Mouse (Mus musculus): ENCODE measurements at regions not wholly inside any gene's neighbourhood (a gene's known extent, or its start where the extent isn't known, plus 50 kb on each side); places are given as distances from the start of the nearest gene placed in this dataset.
A peak's percentile ranks its signal among the peaks of the same experiment; 100 is the strongest.

DNA sequence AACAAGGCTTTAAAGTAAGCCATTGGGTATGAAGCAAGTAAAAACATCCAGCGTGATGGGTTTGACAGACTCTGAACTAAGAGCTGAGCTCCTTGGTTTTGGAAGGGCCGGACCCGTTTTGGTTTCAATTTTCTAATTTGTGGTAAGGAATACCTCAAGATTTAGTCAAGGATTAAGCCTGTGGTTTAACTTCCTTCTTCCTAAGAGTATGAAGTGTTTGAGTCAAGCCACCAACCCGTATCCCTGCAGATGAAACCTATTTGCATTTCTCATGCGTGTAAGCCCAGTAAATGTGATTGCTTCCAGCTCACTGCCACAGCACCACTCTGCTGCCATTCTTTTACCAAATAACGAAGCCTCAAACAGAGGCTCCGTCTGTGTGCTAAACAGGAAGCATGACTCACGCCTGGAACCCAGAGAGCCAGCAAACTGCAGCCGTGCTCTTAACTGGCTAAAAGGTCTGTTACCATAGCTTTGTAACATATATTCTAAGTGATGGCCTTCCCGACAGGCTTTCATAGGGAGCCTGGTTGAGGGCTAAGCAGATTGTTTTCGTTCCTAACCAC, 149.7 kb downstream of the Etv1 start:
- ATAC-seq (ENCODE audit: low FRiP score), result peak; percentile 66; the same call in 1 of the 2 replicates
- no peaks in the 10 kb centered on the region for H3K27me3 ChIP-seq (ENCODE audit: control insufficient read depth, insufficient read depth, low read length)
- 60% methylated on average over 11 of the region's 11 CpGs for WGBS
- H3K4me1 ChIP-seq (replicated peaks; ENCODE audit: control insufficient read depth, insufficient read depth, low read length), result no peaks in the 10 kb centered on the region
- H3K36me3 ChIP-seq (replicated peaks; ENCODE audit: control insufficient read depth, insufficient read depth), result no peaks in the 10 kb centered on the region
- no peak overlapping the region for H3K27ac ChIP-seq
- H3K4me3 ChIP-seq (replicated peaks; ENCODE audit: low read length), result no peak overlapping the region
- no peak overlapping the region for H3K9ac ChIP-seq
- no peak for DNase-seq (ENCODE audit: low spot score)
- no peak overlapping the region; the same call in 1 of the 2 replicates for H3K4me2 ChIP-seq (replicated peaks)
- H3K9me3 ChIP-seq (ENCODE audit: control insufficient read depth, low read length), result no peaks in the 10 kb centered on the region

DNA sequence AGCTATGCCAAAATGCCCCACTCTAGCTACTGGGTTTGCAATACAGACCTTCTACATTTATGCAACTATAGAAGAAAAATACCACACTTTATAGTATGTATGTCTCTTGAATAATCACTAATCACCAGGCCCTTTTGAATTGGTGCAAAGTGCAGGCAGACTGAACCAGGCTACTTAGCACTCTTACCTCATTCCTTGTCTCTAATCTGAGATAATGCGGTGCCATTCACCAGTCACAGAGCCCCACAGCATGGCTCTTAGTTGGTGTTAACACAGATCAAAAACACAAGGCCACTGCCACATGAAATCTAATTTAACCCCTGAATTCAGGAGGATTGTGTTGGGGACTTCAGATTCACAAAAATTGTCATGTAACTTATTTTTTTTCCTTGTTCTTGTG, 150.5 kb downstream of the Etv1 start:
- Histone ChIP-seq H3K27ac (no peak overlapping the region), H3K4me3 (replicated peaks; ENCODE audit: low read length) (no peak overlapping the region), H3K9me3 (ENCODE audit: control insufficient read depth, low read length) (no peaks in the 10 kb centered on the region), H3K36me3 (replicated peaks; ENCODE audit: control insufficient read depth, insufficient read depth) (no peaks in the 10 kb centered on the region), H3K9ac (no peak overlapping the region), H3K4me2 (replicated peaks) (no peak overlapping the region), H3K4me1 (replicated peaks; ENCODE audit: control insufficient read depth, insufficient read depth, low read length) (no peaks in the 10 kb centered on the region), H3K27me3 (ENCODE audit: control insufficient read depth, insufficient read depth, low read length) (no peaks in the 10 kb centered on the region)
- ATAC-seq (ENCODE audit: low FRiP score), result no peak
- DNase-seq (ENCODE audit: low spot score), result no peak
- 71% methylated on average over 1 of the region's 1 CpGs for WGBS

DNA sequence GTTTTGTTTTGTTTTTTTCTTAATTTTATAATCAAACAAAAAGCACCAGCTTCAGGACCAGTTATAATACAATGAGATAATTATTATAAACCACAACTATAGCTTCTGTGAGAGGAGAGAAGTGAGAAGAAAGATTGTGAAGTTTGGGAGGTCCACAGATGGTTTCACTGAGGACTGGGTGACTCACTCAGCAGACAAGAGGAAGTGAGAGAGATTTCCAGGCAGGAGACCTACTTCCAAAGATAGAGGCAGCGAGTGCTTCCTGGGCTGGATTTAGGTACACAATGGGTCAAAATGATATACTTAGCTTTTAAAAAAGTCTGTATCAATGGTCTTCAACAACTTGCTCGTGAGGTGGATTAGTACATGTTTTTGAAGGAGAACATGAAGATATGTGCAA, 152.6 kb downstream of the Etv1 start:
- H3K4me2 ChIP-seq (replicated peaks), result no peak overlapping the region
- no peak overlapping the region for H3K4me3 ChIP-seq (replicated peaks; ENCODE audit: low read length)
- WGBS, result 90% methylated on average over 2 of the region's 2 CpGs
- no peaks in the 10 kb centered on the region for H3K36me3 ChIP-seq (replicated peaks; ENCODE audit: control insufficient read depth, insufficient read depth)
- H3K9me3 ChIP-seq (ENCODE audit: control insufficient read depth, low read length), result no peaks in the 10 kb centered on the region
- H3K27ac ChIP-seq, result no peak overlapping the region
- H3K4me1 ChIP-seq (replicated peaks; ENCODE audit: control insufficient read depth, insufficient read depth, low read length), result no peaks in the 10 kb centered on the region
- no peaks in the 10 kb centered on the region for H3K27me3 ChIP-seq (ENCODE audit: control insufficient read depth, insufficient read depth, low read length)
- DNase-seq (ENCODE audit: low spot score) (no peak), ATAC-seq (ENCODE audit: low FRiP score) (no peak)
- H3K9ac ChIP-seq, result no peak overlapping the region

DNA sequence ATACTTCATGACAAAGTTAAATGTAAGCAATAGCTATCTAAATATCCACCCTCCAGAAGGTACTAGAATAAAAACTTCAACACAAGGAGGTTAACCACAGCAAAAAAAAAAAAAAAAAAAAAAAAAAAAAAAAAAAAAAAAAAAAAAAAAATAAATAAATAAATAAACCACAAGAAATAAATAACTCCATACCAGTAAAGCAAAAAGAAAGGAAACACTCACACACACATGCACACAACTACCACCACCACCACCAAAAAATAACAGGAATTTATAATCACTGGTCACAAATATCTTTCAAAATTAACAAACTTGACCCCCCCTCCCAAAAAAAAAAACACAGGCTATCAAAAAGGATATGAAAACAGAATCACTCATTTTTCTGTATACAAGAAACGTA, 180.4 kb downstream of the Etv1 start:
- no peak overlapping the region for H3K9ac ChIP-seq
- WGBS, result 71% methylated on average over 1 of the region's 1 CpGs
- H3K27me3 ChIP-seq (ENCODE audit: control insufficient read depth, insufficient read depth, low read length), result no peaks in the 10 kb centered on the region
- no peaks in the 10 kb centered on the region for H3K4me1 ChIP-seq (replicated peaks; ENCODE audit: control insufficient read depth, insufficient read depth, low read length)
- no peak overlapping the region for H3K4me2 ChIP-seq (replicated peaks)
- H3K9me3 ChIP-seq (ENCODE audit: control insufficient read depth, low read length), result no peaks in the 10 kb centered on the region
- H3K36me3 ChIP-seq (replicated peaks; ENCODE audit: control insufficient read depth, insufficient read depth), result no peaks in the 10 kb centered on the region
- no peak for DNase-seq (ENCODE audit: low spot score)
- no peak for ATAC-seq (ENCODE audit: low FRiP score)
- H3K4me3 ChIP-seq (replicated peaks; ENCODE audit: low read length), result no peak overlapping the region
- H3K27ac ChIP-seq, result no peak overlapping the region

DNA sequence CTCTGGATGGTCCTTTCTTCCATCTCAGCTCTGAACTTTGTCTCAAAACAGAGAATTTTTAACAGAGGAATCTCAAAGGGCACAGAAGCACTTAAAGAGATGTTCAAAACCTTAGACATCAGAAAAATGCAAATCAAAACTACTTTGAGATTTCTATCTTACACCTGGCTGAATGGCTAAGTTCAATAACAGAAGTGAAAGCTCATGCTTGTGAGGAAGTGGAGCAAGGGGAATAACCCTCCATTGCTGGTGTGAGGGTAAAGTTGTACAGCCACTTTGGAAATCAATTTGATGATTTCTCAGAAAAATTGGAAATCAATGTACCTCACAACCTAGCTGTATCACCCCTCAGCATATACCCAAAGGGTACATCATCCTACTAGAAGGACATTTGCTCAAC, 183.1 kb downstream of the Etv1 start:
- H3K27ac ChIP-seq, result no peak overlapping the region
- no peaks in the 10 kb centered on the region for H3K27me3 ChIP-seq (ENCODE audit: control insufficient read depth, insufficient read depth, low read length)
- H3K4me2 ChIP-seq (replicated peaks), result no peak overlapping the region

DNA sequence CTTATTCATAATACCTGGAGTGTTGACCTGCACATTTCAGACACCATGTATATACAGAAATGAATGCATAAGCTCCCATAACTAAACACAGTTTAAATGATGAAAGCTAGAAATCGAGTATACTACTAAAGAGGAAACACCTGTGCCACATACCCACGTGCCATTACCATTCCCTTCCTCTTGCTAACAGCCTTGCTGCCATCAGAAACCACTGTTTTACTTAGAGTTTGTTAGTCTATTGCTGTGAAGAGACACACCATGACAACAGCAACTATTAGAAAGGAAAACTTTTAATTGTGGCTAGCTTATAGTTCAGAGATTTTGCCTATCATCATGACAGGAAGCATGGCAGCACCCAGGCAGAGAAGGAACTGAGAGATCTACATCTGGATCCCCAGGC, 191.2 kb downstream of the Etv1 start:
- DNase-seq (ENCODE audit: low spot score), result no peak
- Histone ChIP-seq H3K27ac (no peak overlapping the region), H3K27me3 (ENCODE audit: control insufficient read depth, insufficient read depth, low read length) (no peaks in the 10 kb centered on the region), H3K4me3 (replicated peaks; ENCODE audit: low read length) (no peak overlapping the region), H3K4me1 (replicated peaks; ENCODE audit: control insufficient read depth, insufficient read depth, low read length) (no peaks in the 10 kb centered on the region), H3K9me3 (ENCODE audit: control insufficient read depth, low read length) (no peaks in the 10 kb centered on the region), H3K9ac (no peak overlapping the region), H3K36me3 (replicated peaks; ENCODE audit: control insufficient read depth, insufficient read depth) (no peaks in the 10 kb centered on the region), H3K4me2 (replicated peaks) (no peak overlapping the region)
- no peak for ATAC-seq (ENCODE audit: low FRiP score)
- 74% methylated on average over 2 of the region's 2 CpGs for WGBS

More for the DNA sequence above, 183.1 kb downstream of the Etv1 start:
- no peak overlapping the region for H3K4me3 ChIP-seq (replicated peaks; ENCODE audit: low read length)
- DNase-seq (ENCODE audit: low spot score), result no peak
- no peak overlapping the region for H3K9ac ChIP-seq
- H3K36me3 ChIP-seq (replicated peaks; ENCODE audit: control insufficient read depth, insufficient read depth), result no peaks in the 10 kb centered on the region
- H3K9me3 ChIP-seq (ENCODE audit: control insufficient read depth, low read length), result no peaks in the 10 kb centered on the region
- no peak for ATAC-seq (ENCODE audit: low FRiP score)
- H3K4me1 ChIP-seq (replicated peaks; ENCODE audit: control insufficient read depth, insufficient read depth, low read length), result no peaks in the 10 kb centered on the region

DNA sequence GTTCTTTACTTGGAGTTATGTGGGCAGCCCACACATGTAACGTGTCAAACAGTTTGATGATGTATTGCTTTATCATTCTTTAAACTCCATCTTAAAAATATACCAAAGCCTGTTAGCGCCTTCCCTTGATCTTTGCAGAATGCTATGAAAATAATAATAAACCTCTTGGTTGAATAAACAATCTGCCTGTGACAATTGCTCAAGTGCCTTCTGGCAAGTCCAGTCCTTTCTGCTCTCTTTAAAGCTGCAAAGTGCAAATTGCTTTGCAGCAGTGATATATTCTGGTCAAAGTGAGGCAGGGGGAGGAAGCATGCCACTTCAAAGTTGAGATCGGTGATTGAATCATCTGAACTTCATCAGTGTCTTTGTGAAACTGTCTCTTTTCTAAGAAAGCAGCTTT, 193.0 kb downstream of the Etv1 start:
- Histone ChIP-seq H3K9me3 (ENCODE audit: control insufficient read depth, low read length) (no peaks in the 10 kb centered on the region), H3K4me1 (replicated peaks; ENCODE audit: control insufficient read depth, insufficient read depth, low read length) (no peaks in the 10 kb centered on the region), H3K36me3 (replicated peaks; ENCODE audit: control insufficient read depth, insufficient read depth) (no peaks in the 10 kb centered on the region), H3K27me3 (ENCODE audit: control insufficient read depth, insufficient read depth, low read length) (no peaks in the 10 kb centered on the region), H3K9ac (no peak overlapping the region), H3K4me2 (replicated peaks) (no peak overlapping the region), H3K4me3 (replicated peaks; ENCODE audit: low read length) (no peak overlapping the region), H3K27ac (no peak overlapping the region)
- DNase-seq (ENCODE audit: low spot score) (no peak), ATAC-seq (ENCODE audit: low FRiP score) (no peak)
- 95% methylated on average over 3 of the region's 3 CpGs for WGBS

DNA sequence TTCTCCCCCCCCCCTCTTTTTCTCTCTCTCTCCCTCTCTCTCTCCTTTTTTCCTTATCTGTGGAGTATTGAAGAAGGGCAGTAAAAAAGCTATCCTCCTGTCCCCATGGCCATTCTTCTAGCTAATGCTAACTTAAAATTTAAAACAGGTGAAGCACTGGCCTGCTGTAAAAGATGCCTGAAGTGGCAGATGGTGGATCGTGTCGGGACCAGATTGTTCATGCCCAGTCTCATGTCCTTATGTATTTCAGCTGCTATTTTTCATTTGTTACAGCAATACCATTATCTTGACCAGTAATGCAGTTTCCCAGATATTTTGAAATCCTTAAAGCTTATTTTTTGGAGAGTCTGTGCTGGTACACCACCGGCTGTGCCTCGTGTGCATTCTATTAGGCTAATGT, 196.3 kb downstream of the Etv1 start:
- ATAC-seq (ENCODE audit: low FRiP score), result no peak
- 87% methylated on average over 4 of the region's 4 CpGs for WGBS
- Histone ChIP-seq H3K9ac (no peak overlapping the region), H3K9me3 (ENCODE audit: control insufficient read depth, low read length) (no peaks in the 10 kb centered on the region), H3K4me3 (replicated peaks; ENCODE audit: low read length) (no peak overlapping the region), H3K27ac (no peak overlapping the region), H3K27me3 (ENCODE audit: control insufficient read depth, insufficient read depth, low read length) (no peaks in the 10 kb centered on the region), H3K36me3 (replicated peaks; ENCODE audit: control insufficient read depth, insufficient read depth) (no peaks in the 10 kb centered on the region), H3K4me1 (replicated peaks; ENCODE audit: control insufficient read depth, insufficient read depth, low read length) (no peaks in the 10 kb centered on the region), H3K4me2 (replicated peaks) (no peak overlapping the region)
- DNase-seq (ENCODE audit: low spot score), result no peak

DNA sequence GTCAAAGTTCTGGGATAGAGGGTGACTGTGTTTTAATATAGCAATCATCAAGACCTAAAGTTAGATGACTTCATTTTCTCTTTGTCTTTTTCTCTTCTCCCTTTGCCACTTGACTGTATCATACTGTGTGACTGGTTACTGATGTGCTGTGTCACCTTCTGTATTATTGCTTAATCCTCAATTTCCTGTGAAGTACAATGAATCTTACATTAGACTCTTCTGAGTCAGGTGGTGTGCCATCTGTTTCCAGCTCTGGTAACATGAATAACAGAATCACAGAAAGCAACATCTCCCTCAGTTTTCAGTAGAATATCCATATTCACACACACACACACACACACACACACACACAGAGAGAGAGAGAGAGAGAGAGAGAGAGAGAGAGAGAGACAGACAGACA, 203.2 kb downstream of the Etv1 start:
- no peak overlapping the region for H3K27ac ChIP-seq
- ATAC-seq (ENCODE audit: low FRiP score) (no peak), DNase-seq (ENCODE audit: low spot score) (no peak)
- no peaks in the 10 kb centered on the region for H3K27me3 ChIP-seq (ENCODE audit: control insufficient read depth, insufficient read depth, low read length)
- H3K4me3 ChIP-seq (replicated peaks; ENCODE audit: low read length), result no peak overlapping the region
- H3K9ac ChIP-seq, result no peak overlapping the region
- H3K4me1 ChIP-seq (replicated peaks; ENCODE audit: control insufficient read depth, insufficient read depth, low read length), result no peaks in the 10 kb centered on the region
- no peaks in the 10 kb centered on the region for H3K9me3 ChIP-seq (ENCODE audit: control insufficient read depth, low read length)
- no peaks in the 10 kb centered on the region for H3K36me3 ChIP-seq (replicated peaks; ENCODE audit: control insufficient read depth, insufficient read depth)
- no peak overlapping the region for H3K4me2 ChIP-seq (replicated peaks)

DNA sequence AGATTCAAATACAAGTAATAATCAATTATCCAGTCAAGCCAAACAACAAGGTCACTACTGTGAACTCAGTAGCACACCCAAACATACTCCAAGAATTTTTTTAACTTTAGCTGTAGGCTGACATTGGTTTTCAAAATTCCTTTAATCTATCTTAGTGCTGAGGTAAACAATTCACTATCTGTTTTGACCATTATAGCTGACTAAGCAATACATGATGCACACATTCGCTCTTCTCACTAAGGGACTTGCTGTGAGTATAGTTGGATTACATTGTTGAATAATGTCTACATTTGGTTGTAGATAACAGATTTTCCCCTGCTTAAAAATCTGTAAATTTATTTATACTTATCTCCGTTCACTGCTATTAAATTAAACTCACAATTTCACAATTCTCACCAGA, 206.7 kb downstream of the Etv1 start:
- Histone ChIP-seq H3K4me1 (replicated peaks; ENCODE audit: control insufficient read depth, insufficient read depth, low read length) (no peaks in the 10 kb centered on the region), H3K4me2 (replicated peaks) (no peak overlapping the region), H3K9me3 (ENCODE audit: control insufficient read depth, low read length) (no peaks in the 10 kb centered on the region), H3K27ac (no peak overlapping the region), H3K27me3 (ENCODE audit: control insufficient read depth, insufficient read depth, low read length) (no peaks in the 10 kb centered on the region), H3K4me3 (replicated peaks; ENCODE audit: low read length) (no peak overlapping the region), H3K36me3 (replicated peaks; ENCODE audit: control insufficient read depth, insufficient read depth) (no peaks in the 10 kb centered on the region), H3K9ac (no peak overlapping the region)
- ATAC-seq (ENCODE audit: low FRiP score), result no peak
- 94% methylated on average over 2 of the region's 2 CpGs for WGBS
- DNase-seq (ENCODE audit: low spot score), result no peak
